Mouse (Mus musculus): ENCODE data around the gene Cuedc2.

The Cuedc2 gene

GRCm38 (mm10) chr19:46339287-46339971 lies 927 bp upstream of the Cuedc2 start:
- CTCF ChIA-PET = interaction anchor here (0.6 kb wide), 1 partner anchor 164 kb away, joined by 4 read pairs; no protein-coding TSS in a partner anchor

GRCm38 (mm10) chr19:46338942-46339286 lies 412 bp upstream of the Cuedc2 start:
- CTCF ChIA-PET = no interaction called here

- CTCF ChIA-PET = interaction anchor here (0.8 kb wide), 1 partner anchor 8 kb away, joined by 3 read pairs; no protein-coding TSS in a partner anchor
Measured at GRCm38 (mm10) chr19:46337719-46338330, 677 bp downstream of the Cuedc2 start.

- CTCF ChIA-PET = no interaction called here
Measured at GRCm38 (mm10) chr19:46333906-46334305, 4.6 kb downstream of the Cuedc2 start.

GRCm38 (mm10) chr19:46332721-46333339 lies 5.7 kb downstream of the Cuedc2 start:
- CTCF ChIA-PET = no interaction called here

- CTCF ChIA-PET = no interaction called here
Measured at GRCm38 (mm10) chr19:46331936-46332335, 6.6 kb downstream of the Cuedc2 start.

GRCm38 (mm10) chr19:46331326-46331725 lies 7.2 kb downstream of the Cuedc2 start:
- CTCF ChIA-PET = no interaction called here

- CTCF ChIA-PET = no interaction called here
Measured at GRCm38 (mm10) chr19:46330696-46331095, 7.8 kb downstream of the Cuedc2 start.

- CTCF ChIA-PET = interaction anchor here (1.5 to 1.8 kb wide), 3 partner anchors 8 to 25 kb away, joined by 3 to 6 read pairs (median 6); partner anchors contain the start of gene Cuedc2
Measured at GRCm38 (mm10) chr19:46329951-46330350, 8.6 kb downstream of the Cuedc2 start.

- CTCF ChIA-PET = interaction anchor here (0.5 to 1.8 kb wide), 6 partner anchors 9 to 255 kb away, joined by 3 to 6 read pairs (median 4); partner anchors contain the start of gene Cuedc2
Measured at GRCm38 (mm10) chr19:46329031-46329641, 9.4 kb downstream of the Cuedc2 start.

GRCm38 (mm10) chr19:46328081-46329030 lies 10.1 kb downstream of the Cuedc2 start, which contains the start of gene Fbxl15:
TSS of gene Fbxl15 (plus strand) at chr19:46328184.
- CTCF ChIA-PET = interaction anchor here (0.5 to 1.8 kb wide), 7 partner anchors 9 to 538 kb away, joined by 3 to 6 read pairs (median 4); no protein-coding TSS in a partner anchor

- CTCF ChIA-PET = interaction anchor here (0.6 to 0.7 kb wide), 2 partner anchors 537 to 1349 kb away, joined by 3 to 4 read pairs; no protein-coding TSS in a partner anchor
Measured at GRCm38 (mm10) chr19:46327531-46328064, 10.9 kb downstream of the Cuedc2 start.

GRCm38 (mm10) chr19:46326756-46327305 lies 11.7 kb downstream of the Cuedc2 start, which contains the start of gene Psd:
TSS of gene Psd (minus strand) at chr19:46327156.
- CTCF ChIA-PET = interaction anchor here (0.7 kb wide), 1 partner anchor 1348 kb away, joined by 3 read pairs; no protein-coding TSS in a partner anchor

- CTCF ChIA-PET = interaction anchor here (0.6 kb wide), 1 partner anchor 42 kb away, joined by 3 read pairs; no protein-coding TSS in a partner anchor
Measured at GRCm38 (mm10) chr19:46326019-46326755, 12.3 kb downstream of the Cuedc2 start.

GRCm38 (mm10) chr19:46324918-46325317 lies 13.6 kb downstream of the Cuedc2 start:
- CTCF ChIA-PET = no interaction called here

- CTCF ChIA-PET = no interaction called here
Measured at GRCm38 (mm10) chr19:46324366-46324765, 14.1 kb downstream of the Cuedc2 start.

GRCm38 (mm10) chr19:46323716-46324115 lies 14.8 kb downstream of the Cuedc2 start:
- CTCF ChIA-PET = no interaction called here

GRCm38 (mm10) chr19:46322996-46323572 lies 15.4 kb downstream of the Cuedc2 start:
- CTCF ChIA-PET = no interaction called here
